Mouse (Mus musculus) embryo, embryonic 9.5 days (tissue): Measurements from ENCODE around the gene Eif2b3.

Experiments
- DNase-seq: peaks from one replicate; pipeline ENCODE4 v3.0.0-alpha.2; 2017; ENCODE audit errors: extremely low spot score

Gene Eif2b3

GRCm38 (mm10) chr4:117122209-117122608 lies 103.0 kb downstream of the Eif2b3 start:
- DNase-seq, result no peak

DNA sequence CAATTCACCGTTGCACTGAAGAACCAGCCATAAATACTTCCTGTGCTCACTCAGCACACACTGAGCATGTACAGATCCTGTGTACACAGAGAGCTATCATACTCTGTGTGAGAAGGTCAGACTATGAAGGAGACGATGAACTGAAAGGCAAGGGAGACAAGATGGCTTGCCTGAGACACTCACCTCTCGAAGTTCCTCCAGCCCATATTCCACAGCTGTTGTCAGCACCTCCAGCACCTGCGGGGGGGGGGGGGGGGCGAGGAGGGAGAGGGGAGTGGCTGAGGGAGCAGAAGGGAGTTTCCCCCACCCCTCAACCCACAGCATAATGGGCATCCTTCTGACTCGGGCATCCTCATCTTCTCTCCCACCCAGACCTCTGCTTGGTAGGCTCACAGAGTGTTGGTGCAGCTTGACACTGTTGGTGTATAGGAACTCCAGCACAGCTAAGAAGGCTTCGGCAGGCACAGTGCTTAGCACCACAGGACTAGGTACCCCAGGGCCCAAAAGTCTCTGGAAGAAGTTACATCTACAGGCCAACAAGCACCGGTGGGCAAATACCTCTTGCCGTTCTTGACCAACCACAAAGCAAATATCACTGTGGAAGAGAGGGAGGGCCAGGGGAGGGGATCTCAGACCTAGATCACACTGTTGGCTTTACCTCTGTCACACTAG lies 104.5 kb downstream of the Eif2b3 start:
- DNase-seq, result no peak

DNA sequence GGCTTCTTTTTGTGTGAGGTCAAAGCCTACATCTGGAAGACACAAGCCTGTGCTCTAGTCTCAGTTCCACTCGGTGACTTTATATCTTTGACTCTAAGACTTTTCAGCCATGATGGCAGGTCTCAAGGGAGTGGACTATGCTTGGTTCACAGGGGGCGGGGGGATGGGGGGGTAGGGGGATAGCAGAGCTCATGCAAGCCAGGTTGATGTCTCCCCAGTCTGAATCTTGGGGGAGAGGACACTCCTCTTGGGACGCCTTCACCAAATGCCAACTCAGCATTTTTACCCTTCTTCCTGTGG lies 105.0 kb downstream of the Eif2b3 start:
- DNase-seq, result no peak

DNA sequence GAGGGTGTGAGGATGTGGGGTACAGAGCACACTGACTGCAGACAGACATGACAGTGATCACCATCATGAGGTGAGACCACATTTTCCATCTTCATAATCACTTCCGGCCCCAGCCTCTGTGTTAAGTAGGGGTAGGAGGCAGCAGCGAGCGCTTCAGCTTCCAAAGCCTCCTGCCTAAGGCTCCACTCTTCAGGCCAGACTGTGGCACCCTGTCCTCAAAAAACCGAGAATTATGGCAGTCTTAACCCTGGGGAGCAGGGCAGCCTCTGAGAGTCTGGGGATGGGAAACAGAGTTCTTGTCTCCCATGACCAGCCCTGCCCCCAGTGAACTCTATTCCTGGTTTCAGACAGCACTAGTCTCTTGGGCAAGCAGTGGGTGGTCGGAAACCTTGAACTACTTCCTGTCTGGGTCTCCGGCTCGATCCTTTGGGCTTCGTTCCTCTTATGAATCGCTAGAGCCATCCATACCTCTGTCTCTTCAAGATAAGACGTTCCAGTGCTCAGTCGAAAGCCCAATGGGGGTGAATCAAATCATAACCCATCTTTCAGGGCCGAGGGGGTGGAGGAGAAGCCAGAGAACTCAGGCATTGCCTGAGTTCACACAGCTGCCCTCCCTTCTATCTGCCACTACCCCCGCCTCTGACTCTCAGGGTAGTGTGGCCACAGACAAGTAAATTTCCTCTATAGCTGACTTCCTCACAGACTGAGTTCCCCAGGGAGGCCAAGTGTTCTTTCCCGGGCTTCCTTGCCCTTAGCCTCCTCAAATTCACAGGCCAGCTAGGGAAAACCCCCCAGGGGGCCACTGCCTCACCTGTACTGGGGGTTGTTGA lies 105.5 kb downstream of the Eif2b3 start:
- DNase-seq, result no peak

DNA sequence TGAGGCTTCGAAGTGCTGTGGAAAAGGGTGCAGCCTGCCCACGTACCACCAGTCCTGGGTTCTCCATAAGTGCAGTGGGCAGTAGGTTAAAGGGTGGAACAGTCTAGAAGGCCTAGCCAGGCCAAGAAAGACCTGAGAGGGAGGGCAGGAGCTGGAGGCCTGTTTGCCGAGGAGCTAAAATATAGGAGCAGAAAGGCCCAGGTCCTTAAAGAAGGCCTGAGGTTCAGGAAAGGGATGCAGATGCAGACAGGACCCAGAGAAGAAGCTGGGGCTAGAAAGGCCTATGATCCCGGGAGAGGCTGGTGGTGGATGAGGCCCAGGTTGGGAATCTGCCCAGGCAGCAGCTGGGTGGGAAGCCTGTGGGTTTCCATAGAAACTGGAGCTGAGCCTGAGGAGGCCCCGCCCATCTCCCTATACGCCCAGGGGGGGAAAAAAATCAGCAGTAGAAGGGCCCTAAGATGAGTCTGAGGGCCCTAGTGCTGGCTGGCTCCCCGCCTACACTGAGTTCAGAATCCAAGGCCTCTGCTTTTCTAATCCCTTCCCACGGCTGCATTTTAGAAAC lies 106.2 kb downstream of the Eif2b3 start, which contains the start of gene Btbd19:
Btbd19 (minus strand) TSS at position 378 of the 562 bp plus-strand sequence.
- peak; percentile 49 for DNase-seq

GRCm38 (mm10) chr4:117125910-117126674 lies 106.9 kb downstream of the Eif2b3 start:
- no peak for DNase-seq

GRCm38 (mm10) chr4:117126675-117127290 lies 107.6 kb downstream of the Eif2b3 start, which contains the start of gene Tctex1d4:
Gene Tctex1d4, plus strand, starts transcription at chr4:117126794.
- DNase-seq, result no peak

DNA sequence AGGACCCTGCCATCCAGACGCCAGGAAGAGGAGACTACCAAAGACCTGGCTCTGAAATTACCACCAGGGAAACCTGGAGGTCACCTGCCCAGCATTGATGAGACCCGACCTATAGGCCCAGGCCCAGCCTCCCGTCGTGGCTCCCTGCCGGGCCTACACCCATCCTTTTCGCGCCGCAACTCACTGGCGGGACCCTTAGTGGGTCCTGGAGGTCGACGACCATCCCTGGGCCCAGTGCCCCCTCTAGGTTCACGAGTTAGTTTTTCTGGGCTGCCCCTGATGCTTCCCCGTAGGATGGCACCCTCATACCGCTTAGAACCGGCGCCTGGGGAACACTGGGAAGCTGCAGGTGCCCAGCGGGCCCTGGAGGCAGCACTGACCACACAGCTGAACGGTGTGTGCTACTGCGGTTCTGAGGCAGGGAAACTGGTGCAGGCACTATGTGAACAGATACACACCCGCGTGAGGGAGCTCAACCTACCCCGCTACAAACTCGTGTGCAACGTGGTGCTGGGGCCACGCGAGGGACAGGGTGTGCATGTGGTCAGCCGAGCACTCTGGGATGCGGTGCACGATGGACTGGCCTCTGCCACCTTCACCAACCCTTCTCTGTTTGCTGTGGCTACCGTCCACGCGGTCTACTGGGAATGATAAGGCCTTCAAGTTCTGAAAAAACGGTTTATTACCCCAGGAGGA lies 108.9 kb downstream of the Eif2b3 start:
- DNase-seq, result no peak

GRCm38 (mm10) chr4:117130790-117131189 lies 111.6 kb downstream of the Eif2b3 start:
- no peak for DNase-seq

DNA sequence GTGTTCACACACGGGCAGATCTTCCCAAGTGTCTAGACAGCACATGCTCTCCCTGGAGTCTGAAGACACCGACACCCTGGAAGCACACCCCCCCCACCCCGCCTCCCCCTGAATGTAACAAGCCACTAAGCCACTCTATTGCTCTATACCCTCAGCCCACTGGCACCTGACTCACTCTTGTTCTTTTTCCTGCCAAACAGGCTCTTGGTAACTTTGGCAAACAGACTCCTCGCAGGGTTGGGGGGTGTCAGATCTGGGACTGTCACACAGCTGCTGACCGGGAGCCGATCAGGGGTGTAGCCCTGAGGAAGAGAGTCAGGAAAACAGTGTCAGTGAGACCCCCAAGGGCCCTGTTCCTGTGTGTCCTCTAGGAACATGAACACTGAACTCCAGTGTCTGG lies 112.0 kb downstream of the Eif2b3 start:
- DNase-seq, result no peak

DNA sequence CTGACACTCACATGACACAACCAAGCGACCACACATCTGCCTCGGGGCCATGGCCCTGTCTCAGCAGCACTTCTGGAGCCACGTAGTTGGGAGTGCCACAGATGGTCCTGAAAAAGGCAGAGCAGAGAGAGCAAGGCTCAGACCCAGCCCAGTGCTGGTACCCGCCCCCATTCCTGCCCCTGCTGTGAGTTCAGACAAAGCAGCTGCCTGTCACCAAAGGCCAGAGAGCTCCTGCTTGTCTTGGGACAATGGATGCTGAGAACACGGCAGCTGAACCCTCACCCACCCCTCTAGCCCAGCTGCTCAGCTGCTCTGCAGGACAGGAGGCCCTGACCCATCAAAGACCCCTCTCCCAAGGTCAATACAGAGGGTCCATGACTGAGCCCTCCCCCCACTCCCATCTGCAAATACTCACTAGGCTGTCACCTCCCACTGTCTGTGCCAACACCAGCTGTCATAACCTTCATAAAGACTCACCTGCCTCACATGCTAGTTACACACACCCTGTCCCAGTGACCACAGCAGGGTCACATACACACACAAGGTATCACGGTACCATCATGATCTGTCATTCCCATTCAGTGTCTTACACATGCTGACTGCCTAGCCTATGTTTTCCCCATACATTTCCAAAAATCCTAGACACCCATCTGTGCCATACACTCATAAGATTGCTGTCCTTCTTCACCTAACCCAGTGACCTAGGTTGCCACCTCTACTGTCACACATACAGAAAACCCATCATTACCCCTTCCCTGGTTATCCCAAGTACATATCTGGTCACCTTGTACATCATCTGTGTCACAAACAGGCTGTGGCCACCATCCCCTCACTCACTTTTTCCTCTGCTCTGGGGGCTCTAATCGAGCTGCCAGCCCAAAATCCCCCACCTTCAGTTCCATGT lies 112.9 kb downstream of the Eif2b3 start:
- DNase-seq, result peak; percentile 73

GRCm38 (mm10) chr4:117132794-117133143 lies 113.6 kb downstream of the Eif2b3 start:
- DNase-seq, result no peak

- DNase-seq, result no peak
Observed at GRCm38 (mm10) chr4:117133366-117133796, 114.2 kb downstream of the Eif2b3 start.

GRCm38 (mm10) chr4:117133817-117134600 lies 114.8 kb downstream of the Eif2b3 start, which contains the start of gene Plk3:
Gene Plk3, minus strand, starts transcription at chr4:117133963.
- DNase-seq, result peak; percentile 95

DNA sequence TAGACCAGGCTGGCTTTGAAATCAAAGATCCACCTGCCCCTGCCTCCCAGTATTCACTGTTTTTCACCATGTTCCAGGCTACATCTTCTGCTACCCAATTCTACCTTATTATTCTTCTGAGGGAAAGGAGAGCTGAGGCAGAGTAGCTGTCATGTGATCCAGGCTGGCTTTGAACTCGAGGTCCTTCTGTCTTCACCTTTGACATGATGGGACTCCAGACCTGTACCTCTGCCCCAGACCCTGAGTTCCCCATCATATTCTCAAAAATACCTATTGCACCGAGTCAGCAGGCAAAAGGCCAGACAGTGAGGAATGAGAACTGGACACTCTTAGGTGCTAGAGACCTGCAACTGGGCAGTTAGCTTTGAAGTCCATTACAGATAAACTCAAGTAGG lies 115.4 kb downstream of the Eif2b3 start:
- no peak for DNase-seq

DNA sequence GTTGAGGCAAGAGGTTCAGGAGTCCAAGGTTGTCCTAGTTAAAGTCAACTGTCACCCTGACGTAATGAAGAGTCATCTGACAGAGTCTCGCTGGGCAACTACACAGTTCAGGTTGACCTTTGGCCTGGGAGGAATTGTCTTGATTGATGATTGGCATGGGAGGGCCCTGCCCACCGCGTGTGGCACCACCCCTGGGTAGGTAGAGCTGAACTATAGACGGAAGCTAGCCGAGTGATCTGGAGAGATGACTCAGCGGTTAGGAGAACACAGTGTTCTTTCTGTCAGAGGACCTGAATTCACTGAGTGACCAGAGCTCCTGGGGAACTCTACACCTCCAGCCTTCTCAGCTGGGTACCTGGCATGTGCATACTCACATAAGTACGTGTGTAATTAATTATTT lies 116.8 kb downstream of the Eif2b3 start:
- no peak for DNase-seq
